Mouse (Mus musculus) thymus, adult 2 months (tissue): ENCODE results near the gene Tpd52l2. TPM values are rescaled to one million over a fixed set of nuclear protein-coding genes. Genes with fewer than 3 reads are reported as not detected.

Source experiments
- DNase-seq: peaks from one replicate; pipeline ENCODE4 v3.0.0; 2021
- H3K27ac ChIP-seq: fragments of 200-500 bp; 2 replicates; pipeline ENCODE4 v1.5.1; 2012; ENCODE audit warnings: low read length, control low read depth; ENCODE audit not compliant: control insufficient read depth, insufficient read depth
- H3K27me3 ChIP-seq: fragments of 200-500 bp; 2 replicates; pipeline ENCODE4 v1.6.1; 2012; ENCODE audit warnings: mild to moderate bottlenecking, low read length, moderate library complexity, mixed read lengths; ENCODE audit not compliant: control insufficient read depth, insufficient read depth
- H3K36me3 ChIP-seq: fragments of 200-500 bp; 2 replicates; pipeline ENCODE4 v1.6.1; 2012; ENCODE audit warnings: mild to moderate bottlenecking, low read length, moderate library complexity; ENCODE audit not compliant: control insufficient read depth, insufficient read depth
- H3K4me1 ChIP-seq: fragments of 200-500 bp; replicated peaks from 2 replicates; pipeline ENCODE4 v1.6.1; 2012; ENCODE audit warnings: low read length; ENCODE audit not compliant: control insufficient read depth, insufficient read depth
- H3K4me3 ChIP-seq: fragments of 200-500 bp; 2 replicates; pipeline ENCODE4 v1.5.1; 2012; ENCODE audit warnings: mild to moderate bottlenecking, low read length, control low read depth, moderate library complexity; ENCODE audit not compliant: control insufficient read depth, insufficient read depth
- CTCF ChIP-seq: fragments of 200-500 bp; IDR thresholded peaks from 2 replicates; pipeline ENCODE4 v1.5.1; 2012; ENCODE audit warnings: mild to moderate bottlenecking, control low read depth, low read length, moderate library complexity, borderline replicate concordance; ENCODE audit not compliant: control insufficient read depth, poor library complexity, insufficient read depth; ENCODE audit errors: extremely low read depth
- POLR2A ChIP-seq: fragments of 200-500 bp; IDR thresholded peaks from 2 replicates; pipeline ENCODE4 v1.6.1; 2012; ENCODE audit warnings: mild to moderate bottlenecking, low read length, control low read depth, moderate library complexity; ENCODE audit not compliant: control insufficient read depth, poor library complexity, insufficient read depth; ENCODE audit errors: extremely low read depth
- WGBS: fragments of 180-500 bp; shearing (Covaris S2); methylation state at CpG from one replicate; pipeline ENCODE4 v1.1.7; 2018; 5-methylcytosine and 5-hydroxymethylcytosine counted together
- polyA plus RNA-seq: library from polyadenylated mRNA; depleted of rRNA; stranded (reverse); fragments of >200 nt; gene quantifications from 2 replicates; pipeline ENCODE4 v1.2.3, GENCODE M21; 2012

Tpd52l2 gene
- polyA plus RNA-seq, 1 experiment = 54.7 TPM

- Histone ChIP-seq H3K27ac (no peak within 1 kb of the TSS), H3K27me3 (peaks cover 22% of the 10 kb centered on the region), H3K4me1 (peaks cover 11% of the 10 kb centered on the region), H3K4me3 (peak within 1 kb of the TSS; percentile 48), H3K36me3 (no peaks in the 10 kb centered on the region)
- 5% methylated on average over 64 of the region's 83 CpGs for WGBS
- no peak for TF ChIP-seq POLR2A
- TF ChIP-seq CTCF = no peak
- peak; percentile 59 for DNase-seq
Measured at GRCm38 (mm10) chr2:181459153-181459672, 37.7 kb upstream of the Tpd52l2 start, which contains the start of gene Zbtb46. TSS of gene Zbtb46 (minus strand) at chr2:181459426.

GRCm38 (mm10) chr2:181459673-181460621, 37.0 kb upstream of the Tpd52l2 start:
- no peak for TF ChIP-seq CTCF
- no peak for TF ChIP-seq POLR2A
- Histone ChIP-seq H3K27me3 (peaks cover 22% of the 10 kb centered on the region), H3K4me3 (peak overlapping the region; percentile 47), H3K27ac (no peak overlapping the region), H3K36me3 (no peaks in the 10 kb centered on the region), H3K4me1 (peaks cover 11% of the 10 kb centered on the region)
- 10% methylated on average over 71 of the region's 71 CpGs for WGBS
- DNase-seq = peak; percentile 5

GRCm38 (mm10) chr2:181461536-181462100, 35.3 kb upstream of the Tpd52l2 start:
- peaks cover 11% of the 10 kb centered on the region for H3K4me1 ChIP-seq

GRCm38 (mm10) chr2:181462604-181463003, 34.3 kb upstream of the Tpd52l2 start:
- no peak overlapping the region for H3K4me3 ChIP-seq
- no peak for DNase-seq
- peaks cover 11% of the 10 kb centered on the region for H3K4me1 ChIP-seq
- no peaks in the 10 kb centered on the region for H3K36me3 ChIP-seq
- no peak overlapping the region for H3K27ac ChIP-seq
- WGBS = 93% methylated on average over 1 of the region's 1 CpGs
- TF ChIP-seq POLR2A (no peak), CTCF (no peak)
- H3K27me3 ChIP-seq = peaks cover 22% of the 10 kb centered on the region

More at GRCm38 (mm10) chr2:181461536-181462100, 35.3 kb upstream of the Tpd52l2 start:
- Histone ChIP-seq H3K4me3 (no peak overlapping the region), H3K27me3 (peaks cover 22% of the 10 kb centered on the region), H3K27ac (no peak overlapping the region), H3K36me3 (no peaks in the 10 kb centered on the region)
- no peak for DNase-seq
- WGBS = 91% methylated on average over 1 of the region's 1 CpGs
- TF ChIP-seq POLR2A (no peak), CTCF (no peak)

- no peaks in the 10 kb centered on the region for H3K36me3 ChIP-seq
- no peak overlapping the region for H3K27ac ChIP-seq
- 65% methylated on average over 7 of the region's 7 CpGs for WGBS
- DNase-seq = no peak
- peaks cover 22% of the 10 kb centered on the region for H3K27me3 ChIP-seq
- peaks cover 11% of the 10 kb centered on the region for H3K4me1 ChIP-seq
- TF ChIP-seq CTCF = no peak
- TF ChIP-seq POLR2A = no peak
- no peak overlapping the region for H3K4me3 ChIP-seq
Measured at GRCm38 (mm10) chr2:181463008-181463738, 33.8 kb upstream of the Tpd52l2 start.

- WGBS = 72% methylated on average over 3 of the region's 3 CpGs
- H3K4me1 ChIP-seq = no peaks in the 10 kb centered on the region
- no peaks in the 10 kb centered on the region for H3K36me3 ChIP-seq
- H3K27ac ChIP-seq = no peak overlapping the region
- DNase-seq = no peak
- no peak overlapping the region for H3K4me3 ChIP-seq
- TF ChIP-seq CTCF (no peak), POLR2A (no peak)
- H3K27me3 ChIP-seq = peaks cover 5% of the 10 kb centered on the region; the same call in 1 of the 2 replicates
Measured at GRCm38 (mm10) chr2:181465423-181465822, 31.5 kb upstream of the Tpd52l2 start.

- H3K4me1 ChIP-seq = no peaks in the 10 kb centered on the region
- no peak for DNase-seq
- no peak for TF ChIP-seq CTCF
- TF ChIP-seq POLR2A = no peak
- H3K4me3 ChIP-seq = no peak overlapping the region
- no peaks in the 10 kb centered on the region for H3K36me3 ChIP-seq
- no peak overlapping the region for H3K27ac ChIP-seq
- no peaks in the 10 kb centered on the region for H3K27me3 ChIP-seq
- 30% methylated on average over 2 of the region's 2 CpGs for WGBS
Measured at GRCm38 (mm10) chr2:181470285-181470684, 26.7 kb upstream of the Tpd52l2 start.
